Mouse (Mus musculus) E14TG2a.4 (cell line): ENCODE results near the gene Slc7a7.

Experiments
- H3K27me3 ChIP-seq: 2 replicates; pipeline ENCODE4 v1.6.1; 2014; ENCODE audit warnings: low read length, control low read depth; ENCODE audit not compliant: insufficient read depth
- H3K36me3 ChIP-seq: 2 replicates; pipeline ENCODE4 v1.6.1; 2014; ENCODE audit warnings: low read length, control low read depth; ENCODE audit not compliant: insufficient read depth
- H3K4me1 ChIP-seq: replicated peaks from 2 replicates; pipeline ENCODE4 v1.6.1; 2014; ENCODE audit warnings: low read depth, low read length, control low read depth
- H3K4me3 ChIP-seq: replicated peaks from 2 replicates; pipeline ENCODE4 v1.5.1; 2014; ENCODE audit warnings: mild to moderate bottlenecking, low read length
- H3K9me3 ChIP-seq: 2 replicates; pipeline ENCODE4 v1.6.1; 2014; ENCODE audit warnings: low read length, control low read depth
- CTCF ChIP-seq: conservative IDR thresholded peaks from 2 replicates; pipeline ENCODE4 v1.5.1; 2014; ENCODE audit warnings: low read length
- NANOG ChIP-seq: IDR thresholded peaks from 2 replicates; pipeline ENCODE4 v1.6.1; 2014; ENCODE audit warnings: borderline replicate concordance, low read length, mixed read lengths
- POU5F1 ChIP-seq: IDR thresholded peaks from 2 replicates; pipeline ENCODE4 v1.6.1; 2014; ENCODE audit warnings: low read length, borderline replicate concordance

Gene Slc7a7

GRCm38 (mm10) chr14:54409980-54410810, 7.4 kb downstream of the Slc7a7 start:
- H3K4me3 ChIP-seq = peak overlapping the region; percentile 84
- peaks cover 68% of the 10 kb centered on the region for H3K36me3 ChIP-seq
- no peaks in the 10 kb centered on the region for H3K9me3 ChIP-seq
- H3K27me3 ChIP-seq = no peaks in the 10 kb centered on the region
- TF ChIP-seq NANOG (no peak), CTCF (no peak), POU5F1 (no peak)
- H3K4me1 ChIP-seq = peaks cover 88% of the 10 kb centered on the region

GRCm38 (mm10) chr14:54409057-54409645, 8.4 kb downstream of the Slc7a7 start:
- TF ChIP-seq NANOG (no peak), CTCF (no peak), POU5F1 (no peak)
- H3K4me1 ChIP-seq = peaks cover 91% of the 10 kb centered on the region
- H3K27me3 ChIP-seq = no peaks in the 10 kb centered on the region
- H3K9me3 ChIP-seq = no peaks in the 10 kb centered on the region
- peak overlapping the region; percentile 84 for H3K4me3 ChIP-seq
- peaks cover 77% of the 10 kb centered on the region for H3K36me3 ChIP-seq

- no peaks in the 10 kb centered on the region for H3K27me3 ChIP-seq
- H3K4me3 ChIP-seq = peak overlapping the region; percentile 84
- TF ChIP-seq POU5F1 = no peak
- peak; percentile 27 for TF ChIP-seq CTCF
- TF ChIP-seq NANOG = no peak
- peaks cover 88% of the 10 kb centered on the region for H3K4me1 ChIP-seq
- H3K9me3 ChIP-seq = no peaks in the 10 kb centered on the region
- H3K36me3 ChIP-seq = peaks cover 84% of the 10 kb centered on the region
Observed at GRCm38 (mm10) chr14:54408336-54409056, 9.1 kb downstream of the Slc7a7 start.

GRCm38 (mm10) chr14:54401723-54402122, 15.9 kb downstream of the Slc7a7 start:
- no peaks in the 10 kb centered on the region for H3K27me3 ChIP-seq
- H3K4me3 ChIP-seq = no peak overlapping the region
- H3K9me3 ChIP-seq = no peaks in the 10 kb centered on the region
- peaks cover 97% of the 10 kb centered on the region for H3K36me3 ChIP-seq
- TF ChIP-seq CTCF = no peak
- TF ChIP-seq NANOG = no peak
- no peak for TF ChIP-seq POU5F1
- peaks cover 86% of the 10 kb centered on the region for H3K4me1 ChIP-seq

GRCm38 (mm10) chr14:54398921-54399382, 18.6 kb downstream of the Slc7a7 start:
- Histone ChIP-seq H3K4me3 (no peak overlapping the region), H3K36me3 (peaks cover 98% of the 10 kb centered on the region), H3K27me3 (no peaks in the 10 kb centered on the region), H3K9me3 (no peaks in the 10 kb centered on the region), H3K4me1 (peaks cover 83% of the 10 kb centered on the region)
- TF ChIP-seq POU5F1 (no peak), NANOG (no peak), CTCF (no peak)

GRCm38 (mm10) chr14:54398528-54398916, 19.1 kb downstream of the Slc7a7 start:
- no peaks in the 10 kb centered on the region for H3K27me3 ChIP-seq
- H3K4me3 ChIP-seq = no peak overlapping the region
- peaks cover 84% of the 10 kb centered on the region for H3K4me1 ChIP-seq
- H3K9me3 ChIP-seq = no peaks in the 10 kb centered on the region
- TF ChIP-seq CTCF (no peak), POU5F1 (no peak), NANOG (no peak)
- H3K36me3 ChIP-seq = peaks cover 98% of the 10 kb centered on the region

- TF ChIP-seq CTCF = no peak
- TF ChIP-seq NANOG = no peak
- TF ChIP-seq POU5F1 = no peak
- no peaks in the 10 kb centered on the region for H3K9me3 ChIP-seq
- H3K4me3 ChIP-seq = no peak overlapping the region
- H3K27me3 ChIP-seq = no peaks in the 10 kb centered on the region
- H3K36me3 ChIP-seq = peaks cover 98% of the 10 kb centered on the region
- peaks cover 83% of the 10 kb centered on the region for H3K4me1 ChIP-seq
Observed at GRCm38 (mm10) chr14:54397872-54398527, 19.6 kb downstream of the Slc7a7 start.

GRCm38 (mm10) chr14:54396685-54397084, 20.9 kb downstream of the Slc7a7 start:
- Histone ChIP-seq H3K4me3 (no peak overlapping the region), H3K9me3 (no peaks in the 10 kb centered on the region), H3K27me3 (no peaks in the 10 kb centered on the region), H3K4me1 (peaks cover 85% of the 10 kb centered on the region), H3K36me3 (peaks cover 98% of the 10 kb centered on the region)
- TF ChIP-seq POU5F1 = no peak
- no peak for TF ChIP-seq CTCF
- no peak for TF ChIP-seq NANOG
